Mouse (Mus musculus) ES-Bruce4 (cell line): ENCODE measurements around the gene A630095N17Rik.

Experiments
- CTCF ChIP-seq: IDR thresholded peaks from one replicate; pipeline ENCODE4 v1.8.1; 2011; ENCODE audit warnings: low read depth, low read length
- EP300 ChIP-seq: IDR thresholded peaks from 2 replicates; pipeline ENCODE4 v1.6.1; 2011; ENCODE audit warnings: low read depth, low read length; ENCODE audit not compliant: insufficient read depth
- POLR2A ChIP-seq: IDR thresholded peaks from one replicate; pipeline ENCODE4 v1.8.1; 2011; ENCODE audit warnings: low read length; ENCODE audit not compliant: insufficient read depth

GRCm38 (mm10) chr1:75192452-75192851, 39.5 kb downstream of the A630095N17Rik start:
- TF ChIP-seq CTCF (no peak), POLR2A (no peak), EP300 (no peak)
